Mouse (Mus musculus) lung, embryonic 16.5 days (tissue): ENCODE data around the gene Papss1. TPM values are rescaled to one million over a fixed set of nuclear protein-coding genes. Genes with fewer than 3 reads are reported as not detected.
A peak's percentile ranks its signal among the peaks of the same experiment; 100 is the strongest.

Source experiments
- ATAC-seq: fragments of 200-750 bp; cut with Nextera tagmentation; 2 replicates; pipeline ENCODE4 v1.8.0; 2017; ENCODE audit warnings: low read depth, mild to moderate bottlenecking, moderate library complexity
- H3K27ac ChIP-seq: fragments of 300-500 bp; sonication (generic); 2 replicates; pipeline ENCODE4 v1.5.1; 2014; ENCODE audit warnings: mild to moderate bottlenecking, control low read depth, low read length
- H3K27me3 ChIP-seq: fragments of 300-500 bp; sonication (generic); 2 replicates; pipeline ENCODE4 v1.6.1; 2014; ENCODE audit warnings: low read depth, low read length, mixed read lengths; ENCODE audit not compliant: control insufficient read depth, insufficient read depth
- H3K36me3 ChIP-seq: fragments of 300-500 bp; sonication (generic); 2 replicates; pipeline ENCODE4 v1.6.1; 2014; ENCODE audit warnings: low read length; ENCODE audit not compliant: control insufficient read depth, insufficient read depth
- H3K4me1 ChIP-seq: fragments of 300-500 bp; sonication (generic); replicated peaks from 2 replicates; pipeline ENCODE4 v1.6.1; 2014; ENCODE audit warnings: low read length, mixed read lengths; ENCODE audit not compliant: control insufficient read depth, insufficient read depth
- H3K4me2 ChIP-seq: fragments of 300-500 bp; sonication (generic); 2 replicates; pipeline ENCODE4 v1.6.1; 2014; ENCODE audit warnings: low read depth, low read length, control low read depth
- H3K4me3 ChIP-seq: fragments of 300-500 bp; sonication (generic); 2 replicates; pipeline ENCODE4 v1.5.1; 2014; ENCODE audit warnings: mild to moderate bottlenecking, low read length, control low read depth
- H3K9ac ChIP-seq: fragments of 300-500 bp; sonication (generic); 2 replicates; pipeline ENCODE4 v1.6.1; 2014; ENCODE audit warnings: low read length, control low read depth
- H3K9me3 ChIP-seq: fragments of 300-500 bp; sonication (generic); 2 replicates; pipeline ENCODE4 v1.6.1; 2016; ENCODE audit warnings: low read length; ENCODE audit not compliant: control insufficient read depth
- WGBS: fragments of 180-500 bp; shearing (Covaris S2); extraction: QIAGEN DNeasy Blood & Tissue Kit; methylation state at CpG from one replicate; pipeline ENCODE4 v1.1.7; 2014; 5-methylcytosine and 5-hydroxymethylcytosine counted together
- polyA plus RNA-seq: library from polyadenylated mRNA; unstranded; fragments of >200 nt; fragmentation: Nextera tagmentation; extraction: Ambion mirVana; gene quantifications from 2 replicates; pipeline ENCODE4 v1.2.1, GENCODE M21; 2015

Papss1 gene
- polyA plus RNA-seq, 1 experiment from 2014 or later: 97.3 TPM

DNA sequence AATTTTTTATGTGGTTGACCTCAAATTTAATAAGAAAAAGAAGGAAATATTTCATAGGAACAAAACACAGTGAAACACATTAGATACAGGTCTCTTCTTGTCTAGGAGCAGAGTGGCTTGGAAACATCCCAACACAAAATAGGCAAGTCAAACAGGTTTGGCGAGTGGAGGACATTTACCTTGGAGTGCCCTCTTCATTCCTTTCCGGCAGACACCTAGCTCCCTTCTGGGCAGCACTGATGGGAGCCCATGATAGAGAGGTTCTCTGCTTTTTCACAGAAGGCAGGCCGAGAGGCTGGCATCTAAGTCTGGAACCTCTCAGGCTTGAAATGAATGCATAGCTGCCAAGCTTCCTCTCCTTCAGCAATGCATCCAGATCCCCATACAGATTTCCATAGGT, 9.0 kb downstream of the Papss1 start:
- no peaks in the 10 kb centered on the region for H3K9me3 ChIP-seq
- H3K4me2 ChIP-seq: no peak overlapping the region
- no peak overlapping the region for H3K9ac ChIP-seq
- H3K36me3 ChIP-seq: no peaks in the 10 kb centered on the region
- H3K4me3 ChIP-seq: no peak overlapping the region
- WGBS: 55% methylated on average over 3 of the region's 3 CpGs
- no peaks in the 10 kb centered on the region; the same call in 1 of the 2 replicates for H3K4me1 ChIP-seq
- no peak for ATAC-seq
- H3K27me3 ChIP-seq: no peaks in the 10 kb centered on the region
- peak overlapping the region; percentile 5 for H3K27ac ChIP-seq

DNA sequence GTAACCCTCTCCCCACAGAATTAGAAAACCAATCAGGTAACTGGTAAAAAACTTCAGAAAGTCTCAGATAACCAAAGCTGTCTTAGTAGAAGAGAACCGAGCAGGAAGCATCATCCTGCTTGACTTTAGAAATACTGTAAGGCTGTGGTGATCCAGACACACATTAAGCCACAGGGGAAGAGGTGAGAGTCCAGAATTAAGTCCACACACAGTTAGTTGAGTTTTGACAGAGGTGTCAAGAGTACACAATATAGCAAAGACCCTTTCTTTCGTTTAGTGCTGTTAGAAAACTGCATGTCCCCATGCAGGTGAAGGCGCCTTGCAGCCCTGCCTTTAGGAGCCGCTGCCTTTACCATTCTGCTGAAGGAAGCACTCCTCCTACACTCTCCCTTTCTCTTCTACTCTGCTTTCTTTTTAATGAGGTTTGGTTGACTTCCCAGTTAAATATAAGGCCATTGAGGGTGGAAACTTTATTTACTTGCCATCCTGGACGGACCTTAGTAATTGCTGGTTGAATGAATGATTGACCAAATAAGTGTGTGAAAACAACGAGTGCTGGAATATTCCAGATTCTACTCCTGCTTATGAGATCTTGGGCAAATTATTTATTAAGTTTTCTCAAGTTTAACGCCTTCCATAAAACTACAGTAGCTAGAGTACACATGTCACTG, 14.0 kb downstream of the Papss1 start:
- 85% methylated on average over 7 of the region's 7 CpGs for WGBS
- H3K4me2 ChIP-seq: no peak overlapping the region
- H3K36me3 ChIP-seq: peaks cover 10% of the 10 kb centered on the region
- H3K9ac ChIP-seq: no peak overlapping the region
- H3K27me3 ChIP-seq: no peaks in the 10 kb centered on the region
- no peaks in the 10 kb centered on the region for H3K9me3 ChIP-seq
- no peaks in the 10 kb centered on the region; the same call in 1 of the 2 replicates for H3K4me1 ChIP-seq
- no peak overlapping the region for H3K27ac ChIP-seq
- no peak overlapping the region for H3K4me3 ChIP-seq
- no peak for ATAC-seq

DNA sequence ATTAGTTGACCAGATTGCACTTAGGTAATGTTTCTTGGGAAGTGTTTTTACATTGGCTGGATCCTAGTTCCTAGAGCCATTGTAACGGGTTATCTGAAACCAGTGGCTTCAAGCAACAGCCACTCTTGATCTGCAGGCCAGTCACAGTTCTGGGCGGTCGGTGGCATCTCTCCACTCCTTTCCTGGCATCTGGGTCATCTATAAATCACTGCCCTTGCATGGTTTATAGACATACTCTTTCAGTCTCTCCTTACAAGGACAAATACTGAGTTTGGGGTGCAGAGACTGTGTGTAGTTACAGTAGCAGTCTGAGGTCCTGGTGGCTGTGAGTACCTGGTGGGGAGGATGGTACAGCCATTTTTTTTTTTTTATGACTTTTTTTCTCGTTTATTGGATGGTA, 15.5 kb downstream of the Papss1 start:
- Histone ChIP-seq H3K27me3 (no peaks in the 10 kb centered on the region), H3K36me3 (peaks cover 22% of the 10 kb centered on the region)
- 83% methylated on average over 4 of the region's 4 CpGs for WGBS

DNA sequence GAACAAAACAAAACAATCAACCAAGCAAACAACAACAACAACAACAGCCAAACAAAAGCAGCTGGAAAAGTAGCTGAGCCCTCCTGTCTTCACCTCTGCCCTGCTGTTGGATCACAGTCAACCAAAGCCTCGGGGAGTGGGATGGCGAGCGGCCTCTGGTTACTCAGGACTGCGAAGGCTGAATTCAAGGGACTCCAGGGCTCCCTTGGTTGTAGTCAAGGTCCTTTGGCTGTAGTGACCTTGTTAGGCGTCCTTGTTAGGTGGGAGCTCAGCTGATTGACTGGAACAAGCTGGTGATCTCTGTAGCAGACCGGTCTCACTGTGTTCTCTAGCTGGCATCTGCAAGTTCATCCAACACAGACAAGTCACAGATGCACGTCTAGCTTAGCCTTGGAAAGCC, 16.5 kb downstream of the Papss1 start:
- Histone ChIP-seq H3K9ac (no peak overlapping the region), H3K36me3 (peaks cover 29% of the 10 kb centered on the region)

More for the DNA sequence above, 15.5 kb downstream of the Papss1 start:
- Histone ChIP-seq H3K4me3 (no peak overlapping the region), H3K4me1 (no peaks in the 10 kb centered on the region), H3K9ac (no peak overlapping the region), H3K9me3 (no peaks in the 10 kb centered on the region), H3K27ac (no peak overlapping the region), H3K4me2 (no peak overlapping the region)
- ATAC-seq: no peak

DNA sequence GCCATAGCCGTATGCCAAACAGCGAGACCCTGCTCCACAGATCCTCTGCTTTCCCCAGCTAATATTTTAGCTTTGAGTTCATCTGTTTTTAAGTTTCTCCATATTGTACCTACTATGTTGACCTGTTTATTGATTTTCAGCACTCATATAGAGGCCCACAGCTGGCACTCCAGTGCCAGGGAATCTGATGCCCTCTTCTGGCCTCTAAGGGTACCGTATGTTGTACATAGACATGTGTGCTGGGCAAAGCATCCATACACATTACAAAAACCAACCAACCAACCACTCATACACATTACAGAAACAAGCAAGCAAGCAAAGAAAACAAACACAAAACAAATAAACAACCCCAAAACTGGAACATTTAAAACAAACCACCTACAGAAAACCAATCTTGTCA, 22.2 kb downstream of the Papss1 start:
- no peaks in the 10 kb centered on the region for H3K9me3 ChIP-seq
- H3K36me3 ChIP-seq: peaks cover 33% of the 10 kb centered on the region
- H3K27ac ChIP-seq: no peak overlapping the region
- no peaks in the 10 kb centered on the region for H3K27me3 ChIP-seq
- no peak overlapping the region for H3K4me3 ChIP-seq
- no peaks in the 10 kb centered on the region for H3K4me1 ChIP-seq
- no peak overlapping the region for H3K9ac ChIP-seq
- no peak for ATAC-seq
- WGBS: 96% methylated on average over 3 of the region's 3 CpGs
- H3K4me2 ChIP-seq: no peak overlapping the region

More for the DNA sequence above, 16.5 kb downstream of the Papss1 start:
- Histone ChIP-seq H3K4me3 (no peak overlapping the region), H3K27ac (no peak overlapping the region), H3K27me3 (no peaks in the 10 kb centered on the region), H3K4me2 (no peak overlapping the region), H3K9me3 (no peaks in the 10 kb centered on the region), H3K4me1 (no peaks in the 10 kb centered on the region)
- no peak for ATAC-seq
- WGBS: 84% methylated on average over 7 of the region's 7 CpGs

DNA sequence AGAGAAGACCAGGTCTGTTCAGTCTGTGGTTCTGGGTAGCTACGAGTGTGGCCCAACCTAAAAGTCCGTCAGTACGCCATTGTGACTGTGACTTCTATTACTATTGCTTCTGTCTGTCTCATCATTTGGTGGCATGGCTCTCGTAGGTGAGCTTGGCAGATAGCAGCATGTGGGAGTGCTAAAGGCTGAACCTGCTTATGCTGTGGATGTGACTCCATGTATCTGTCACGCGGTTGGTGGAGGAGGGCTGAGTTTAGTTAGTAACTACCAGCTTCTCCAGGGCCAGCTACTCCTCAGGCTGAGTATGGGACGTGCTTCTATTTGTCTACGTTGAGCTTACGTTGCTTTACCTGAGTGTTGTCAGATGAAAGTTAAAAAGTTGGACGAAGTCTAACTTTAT, 23.4 kb downstream of the Papss1 start:
- WGBS: 90% methylated on average over 10 of the region's 10 CpGs
- peaks cover 36% of the 10 kb centered on the region for H3K36me3 ChIP-seq
- no peaks in the 10 kb centered on the region for H3K27me3 ChIP-seq

DNA sequence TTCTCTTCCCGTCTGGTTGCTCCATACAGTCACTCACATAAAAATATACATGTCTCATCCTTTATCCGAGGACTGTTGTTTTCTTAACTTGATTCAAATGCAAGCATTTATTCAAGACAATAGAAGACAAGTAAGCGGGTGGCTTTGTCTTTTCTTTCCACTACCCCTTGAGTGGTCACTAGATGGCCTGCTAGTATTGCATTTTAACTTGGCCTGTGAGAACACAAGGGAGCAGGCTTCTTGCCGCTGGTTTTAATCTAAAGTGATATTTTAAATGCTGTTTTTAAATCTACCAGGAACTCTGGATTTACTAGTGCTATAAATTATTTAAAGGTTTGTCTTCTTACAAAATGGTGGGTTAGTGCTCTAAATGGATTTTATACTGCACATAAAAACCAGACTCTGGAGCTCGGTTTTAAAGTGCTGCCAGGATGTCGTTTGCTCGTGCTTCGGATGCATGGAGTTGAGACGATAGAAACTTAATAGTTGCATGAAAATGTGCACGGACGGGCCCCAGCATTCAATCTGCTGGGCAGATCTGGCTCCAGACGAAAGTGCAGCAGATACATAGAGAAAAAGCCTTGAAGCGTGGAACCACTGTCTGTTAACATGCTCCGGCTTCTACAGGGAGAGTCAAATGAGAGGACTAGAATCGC, 28.7 kb downstream of the Papss1 start:
- WGBS: 83% methylated on average over 15 of the region's 15 CpGs
- no peak overlapping the region for H3K4me3 ChIP-seq
- ATAC-seq: no peak
- no peaks in the 10 kb centered on the region for H3K4me1 ChIP-seq
- H3K9me3 ChIP-seq: no peaks in the 10 kb centered on the region
- H3K27ac ChIP-seq: no peak overlapping the region
- no peak overlapping the region for H3K9ac ChIP-seq
- H3K27me3 ChIP-seq: no peaks in the 10 kb centered on the region
- H3K4me2 ChIP-seq: no peak overlapping the region
- peaks cover 9% of the 10 kb centered on the region; the same call in 1 of the 2 replicates for H3K36me3 ChIP-seq

More for the DNA sequence above, 23.4 kb downstream of the Papss1 start:
- Histone ChIP-seq H3K4me1 (no peaks in the 10 kb centered on the region), H3K4me2 (no peak overlapping the region), H3K4me3 (no peak overlapping the region), H3K9me3 (no peaks in the 10 kb centered on the region), H3K27ac (no peak overlapping the region), H3K9ac (no peak overlapping the region)
- no peak for ATAC-seq

DNA sequence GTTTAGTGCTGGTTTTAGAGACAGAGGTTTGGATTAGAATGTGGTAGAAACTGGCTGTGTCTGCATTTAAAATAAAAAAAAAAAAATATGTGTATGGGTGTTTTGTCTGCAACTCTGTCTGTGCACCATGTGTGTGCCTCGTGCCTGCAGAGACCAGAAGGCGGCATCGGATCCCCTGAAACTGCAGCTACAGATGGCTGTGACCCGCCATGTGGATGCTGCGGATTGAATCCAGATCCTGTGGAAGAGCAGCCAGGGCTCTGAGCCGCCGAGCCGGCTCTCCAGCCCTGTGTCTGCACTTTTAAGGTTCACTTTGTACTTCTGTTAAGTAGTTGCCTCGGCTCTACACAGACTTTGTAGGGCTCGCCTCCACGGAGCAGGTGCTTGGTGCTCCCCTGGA, 29.8 kb downstream of the Papss1 start:
- Histone ChIP-seq H3K9ac (no peak overlapping the region), H3K9me3 (no peaks in the 10 kb centered on the region), H3K27me3 (no peaks in the 10 kb centered on the region), H3K36me3 (peaks cover 8% of the 10 kb centered on the region; the same call in 1 of the 2 replicates), H3K4me1 (no peaks in the 10 kb centered on the region), H3K4me2 (no peak overlapping the region), H3K4me3 (no peak overlapping the region), H3K27ac (no peak overlapping the region)
- 94% methylated on average over 11 of the region's 11 CpGs for WGBS
- ATAC-seq: no peak

DNA sequence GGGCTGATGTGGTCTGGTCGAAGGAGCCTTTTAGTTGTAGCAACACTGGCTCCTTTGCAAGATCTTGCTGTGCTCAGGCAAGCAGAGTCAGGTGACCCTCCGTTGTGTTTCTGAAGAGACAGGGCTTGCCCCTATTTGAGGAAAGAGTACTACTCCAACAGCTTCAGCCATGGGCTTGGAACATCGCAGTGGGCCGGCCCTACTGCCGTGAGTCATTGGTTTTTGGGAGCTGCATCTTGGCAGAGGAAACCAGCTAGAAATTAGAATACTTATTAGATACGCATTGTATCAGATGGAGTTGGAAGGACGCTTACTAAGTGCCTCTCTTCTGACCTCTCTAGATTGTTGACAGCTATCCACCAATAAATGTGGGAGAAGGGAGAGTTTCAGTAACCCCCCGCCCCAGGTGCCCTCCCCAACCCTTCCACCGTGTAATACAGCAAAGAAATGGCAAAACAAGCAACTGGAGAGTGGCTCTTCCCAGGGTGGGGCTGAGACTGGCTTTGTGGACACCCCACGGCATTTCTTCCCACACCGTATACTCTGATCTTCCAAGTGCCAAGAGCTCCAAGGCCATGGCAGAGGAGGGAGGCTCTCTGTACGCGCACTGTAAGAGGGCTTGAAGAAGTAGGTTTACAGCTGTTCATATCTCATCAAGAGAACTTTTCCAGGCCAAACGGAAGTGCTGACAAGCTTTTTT, 31.1 kb downstream of the Papss1 start:
- Histone ChIP-seq H3K9ac (no peak overlapping the region), H3K27ac (no peak overlapping the region), H3K27me3 (no peaks in the 10 kb centered on the region), H3K4me2 (no peak overlapping the region), H3K36me3 (peaks cover 9% of the 10 kb centered on the region), H3K4me3 (no peak overlapping the region), H3K9me3 (no peaks in the 10 kb centered on the region), H3K4me1 (no peaks in the 10 kb centered on the region)
- ATAC-seq: no peak
- WGBS: 76% methylated on average over 14 of the region's 14 CpGs
